Mouse (Mus musculus) MEL (cell line): ENCODE results near the gene Aftph.

Experiments
- CTCF ChIP-seq, 3 experiments: IDR thresholded peaks in 2 of 3; conservative IDR thresholded peaks in 1 of 3; 2 replicates each; pipeline ENCODE4 v1.5.1; 2011 to 2012; ENCODE audit warnings: low read length in 3 of 3, low read depth in 2 of 3, mild to moderate bottlenecking in 2 of 3, improper control_type of control experiment in 1 of 3, inconsistent platforms in 1 of 3, mixed read lengths in 1 of 3, moderate library complexity in 1 of 3; ENCODE audit not compliant: control insufficient read depth in 1 of 3, insufficient read depth in 1 of 3, poor library complexity in 1 of 3, severe bottlenecking in 1 of 3
- KAT2A ChIP-seq: conservative IDR thresholded peaks from 2 replicates; pipeline ENCODE4 v1.6.1; 2012; ENCODE audit warnings: low read depth, low read length, improper control_type of control experiment, inconsistent platforms
- MAFK ChIP-seq: IDR thresholded peaks from 2 replicates; pipeline ENCODE4 v1.6.1; 2011; ENCODE audit warnings: low read depth, mild to moderate bottlenecking, low read length, improper control_type of control experiment, borderline replicate concordance
- POLR2A ChIP-seq, 2 experiments: IDR thresholded peaks; 2 replicates each; pipeline ENCODE4 v1.6.1; 2011 to 2012; ENCODE audit warnings: low read length in 2 of 2, mild to moderate bottlenecking in 2 of 2, control low read depth in 1 of 2, improper control_type of control experiment in 1 of 2, low read depth in 1 of 2, moderate library complexity in 1 of 2; ENCODE audit not compliant: control insufficient read depth in 1 of 2, insufficient read depth in 1 of 2, poor library complexity in 1 of 2
- POLR2AphosphoS5 ChIP-seq: IDR thresholded peaks from 2 replicates; pipeline ENCODE4 v1.6.1; 2012; ENCODE audit warnings: low read depth, borderline replicate concordance, mild to moderate bottlenecking, inconsistent platforms, low read length, moderate library complexity, mixed read lengths
- ZC3H11A ChIP-seq: IDR thresholded peaks from 2 replicates; pipeline ENCODE4 v1.6.1; 2012; ENCODE audit warnings: low read depth, mild to moderate bottlenecking, inconsistent platforms, low read length, improper control_type of control experiment

GRCm38 (mm10) chr11:20776668-20777067 lies 35.3 kb upstream of the Aftph start:
- TF ChIP-seq CTCF (IDR thresholded peaks at IDR 0.05 in 2 of 3, conservative IDR thresholded peaks at IDR 0.05 in 1 of 3; ENCODE audit: control insufficient read depth in 1 of 3, insufficient read depth in 1 of 3, low read depth in 2 of 3, low read length in 3 of 3, poor library complexity in 1 of 3, severe bottlenecking in 1 of 3) (no peak), ZC3H11A (no peak), KAT2A (no peak), MAFK (no peak), POLR2A (IDR thresholded peaks at IDR 0.05; ENCODE audit: control insufficient read depth in 1 of 2, insufficient read depth in 1 of 2, low read depth in 1 of 2, low read length in 2 of 2, poor library complexity in 1 of 2) (no peak), POLR2AphosphoS5 (no peak)
